Mouse (Mus musculus) lung, adult 2 months (tissue): Measurements from ENCODE around the gene Ssmem1. TPM values are rescaled to one million over a fixed set of nuclear protein-coding genes. Genes with fewer than 3 reads are reported as not detected.

Source experiments
- DNase-seq: peaks from one replicate; pipeline ENCODE4 v3.0.0; 2022
- H3K4me1 ChIP-seq: fragments of 200-500 bp; 2 replicates; pipeline ENCODE4 v1.6.1; 2011; ENCODE audit warnings: low read length; ENCODE audit not compliant: control insufficient read depth, insufficient read depth
- H3K4me3 ChIP-seq: fragments of 200-500 bp; replicated peaks from 2 replicates; pipeline ENCODE3; 2011; ENCODE audit warnings: low read depth, mild to moderate bottlenecking, control low read depth, low read length; ENCODE audit errors: extremely low read depth
- CTCF ChIP-seq: fragments of 200-500 bp; IDR thresholded peaks from 2 replicates; pipeline ENCODE4 v1.5.1; 2011; ENCODE audit warnings: mild to moderate bottlenecking, low read length, control low read depth; ENCODE audit not compliant: insufficient read depth
- POLR2A ChIP-seq: fragments of 200-500 bp; IDR thresholded peaks from 2 replicates; pipeline ENCODE4 v1.6.1; 2011; ENCODE audit warnings: low read depth, mild to moderate bottlenecking, control low read depth, low read length, borderline replicate concordance; ENCODE audit errors: extremely low read depth
- WGBS: fragments of 180-500 bp; shearing (Covaris S2); methylation state at CpG from one replicate; pipeline ENCODE4 v1.1.7; 2018; 5-methylcytosine and 5-hydroxymethylcytosine counted together
- polyA plus RNA-seq: library from polyadenylated mRNA; depleted of rRNA; stranded (reverse); fragments of >200 nt; gene quantifications from 2 replicates; pipeline ENCODE4 v1.2.3, GENCODE M21; 2012

Ssmem1 gene
- polyA plus RNA-seq, 1 experiment = not detected

GRCm38 (mm10) chr6:30543851-30544250, 34.2 kb downstream of the Ssmem1 start:
- no peak for TF ChIP-seq CTCF
- no peak for TF ChIP-seq POLR2A
- DNase-seq = no peak
- Histone ChIP-seq H3K4me1 (peaks cover 5% of the 10 kb centered on the region; the same call in 1 of the 2 replicates), H3K4me3 (no peak overlapping the region)
- 42% methylated on average over 8 of the region's 8 CpGs for WGBS

GRCm38 (mm10) chr6:30545689-30546088, 36.0 kb downstream of the Ssmem1 start:
- no peak for DNase-seq
- WGBS = 85% methylated on average over 7 of the region's 7 CpGs
- H3K4me3 ChIP-seq = no peak overlapping the region
- H3K4me1 ChIP-seq = peaks cover 5% of the 10 kb centered on the region; the same call in 1 of the 2 replicates
- TF ChIP-seq CTCF = no peak
- no peak for TF ChIP-seq POLR2A

GRCm38 (mm10) chr6:30546571-30547273, 37.1 kb downstream of the Ssmem1 start:
- H3K4me1 ChIP-seq = peaks cover 5% of the 10 kb centered on the region; the same call in 1 of the 2 replicates
- TF ChIP-seq CTCF (no peak), POLR2A (no peak)
- WGBS = 29% methylated on average over 17 of the region's 17 CpGs
- no peak for DNase-seq
- peak overlapping the region; percentile 51 for H3K4me3 ChIP-seq

GRCm38 (mm10) chr6:30547274-30547645, 37.6 kb downstream of the Ssmem1 start:
- TF ChIP-seq POLR2A = no peak
- TF ChIP-seq CTCF = no peak
- Histone ChIP-seq H3K4me3 (peak overlapping the region; percentile 51), H3K4me1 (peaks cover 5% of the 10 kb centered on the region; the same call in 1 of the 2 replicates)
- no peak for DNase-seq
- 3% methylated on average over 17 of the region's 17 CpGs for WGBS

GRCm38 (mm10) chr6:30547656-30548306, 38.1 kb downstream of the Ssmem1 start:
- WGBS = 50% methylated on average over 9 of the region's 9 CpGs
- Histone ChIP-seq H3K4me1 (peaks cover 5% of the 10 kb centered on the region; the same call in 1 of the 2 replicates), H3K4me3 (no peak overlapping the region)
- no peak for DNase-seq
- TF ChIP-seq POLR2A (no peak), CTCF (no peak)

GRCm38 (mm10) chr6:30549231-30549761, 39.6 kb downstream of the Ssmem1 start:
- 40% methylated on average over 15 of the region's 15 CpGs for WGBS
- TF ChIP-seq POLR2A = no peak
- TF ChIP-seq CTCF = no peak
- no peak for DNase-seq
- H3K4me1 ChIP-seq = peaks cover 5% of the 10 kb centered on the region; the same call in 1 of the 2 replicates
- H3K4me3 ChIP-seq = no peak overlapping the region

- 77% methylated on average over 7 of the region's 7 CpGs for WGBS
- Histone ChIP-seq H3K4me3 (no peak overlapping the region), H3K4me1 (peaks cover 5% of the 10 kb centered on the region; the same call in 1 of the 2 replicates)
- TF ChIP-seq CTCF (no peak), POLR2A (no peak)
- no peak for DNase-seq
Measured at GRCm38 (mm10) chr6:30550496-30551192, 41.0 kb downstream of the Ssmem1 start.

GRCm38 (mm10) chr6:30551193-30551515, 41.5 kb downstream of the Ssmem1 start:
- H3K4me3 ChIP-seq = no peak overlapping the region
- no peak for TF ChIP-seq POLR2A
- TF ChIP-seq CTCF = no peak
- H3K4me1 ChIP-seq = peaks cover 5% of the 10 kb centered on the region; the same call in 1 of the 2 replicates
- DNase-seq = no peak

GRCm38 (mm10) chr6:30551644-30552580, 42.3 kb downstream of the Ssmem1 start:
- TF ChIP-seq POLR2A (no peak), CTCF (no peak)
- 46% methylated on average over 23 of the region's 23 CpGs for WGBS
- Histone ChIP-seq H3K4me3 (no peak overlapping the region), H3K4me1 (peaks cover under 1% of the 10 kb centered on the region; the same call in 1 of the 2 replicates)
- DNase-seq = no peak

- Histone ChIP-seq H3K4me1 (no peaks in the 10 kb centered on the region), H3K4me3 (no peak overlapping the region)
- no peak for TF ChIP-seq POLR2A
- TF ChIP-seq CTCF = no peak
- no peak for DNase-seq
- WGBS = 43% methylated on average over 6 of the region's 6 CpGs
Measured at GRCm38 (mm10) chr6:30552628-30553027, 43.0 kb downstream of the Ssmem1 start.
